Mouse (Mus musculus): ENCODE results near the gene Gmds.

GRCm38 (mm10) chr13:32042748-32043147 is 295.8 kb downstream of the Gmds start:
- TF ChIP-seq CTCF (IDR thresholded peaks at IDR 0.05; ENCODE audit: low read depth, low read length) (no peak), POLR2A (IDR thresholded peaks at IDR 0.05; ENCODE audit: extremely low read depth, insufficient read depth, low read length) (no peak)
